Mouse (Mus musculus): ENCODE measurements at regions not wholly inside any gene's neighbourhood (a gene's known extent, or its start where the extent isn't known, plus 50 kb on each side); places are given as distances from the start of the nearest gene placed in this dataset.

- no peaks in the 10 kb centered on the region for H3K36me3 ChIP-seq (ENCODE audit: control insufficient read depth, insufficient read depth, low read length)
These were observed 82.0 kb upstream of the Dazl start for GRCm38 (mm10) chr17:50375465-50375864.

GRCm38 (mm10) chr17:50376708-50377107 is 83.3 kb upstream of the Dazl start:
- 97% methylated on average over 8 of the region's 8 CpGs for WGBS
- Histone ChIP-seq H3K9ac (ENCODE audit: low read depth, low read length) (no peak overlapping the region), H3K27ac (ENCODE audit: low read length) (no peak overlapping the region), H3K4me2 (ENCODE audit: low read length) (no peak overlapping the region), H3K9me3 (replicated peaks; ENCODE audit: control insufficient read depth, low read length, poor library complexity, severe bottlenecking) (no peaks in the 10 kb centered on the region), H3K27me3 (ENCODE audit: control insufficient read depth, insufficient read depth, low read depth, low read length) (no peaks in the 10 kb centered on the region), H3K4me3 (ENCODE audit: low read depth, low read length) (no peak overlapping the region), H3K36me3 (ENCODE audit: control insufficient read depth, insufficient read depth, low read length) (no peaks in the 10 kb centered on the region), H3K4me1 (ENCODE audit: control insufficient read depth, insufficient read depth, low read length) (no peaks in the 10 kb centered on the region)
- no peak for ATAC-seq

More at GRCm38 (mm10) chr17:50375465-50375864, 82.0 kb upstream of the Dazl start:
- Histone ChIP-seq H3K4me1 (ENCODE audit: control insufficient read depth, insufficient read depth, low read length) (no peaks in the 10 kb centered on the region), H3K27ac (ENCODE audit: low read length) (no peak overlapping the region), H3K9me3 (replicated peaks; ENCODE audit: control insufficient read depth, low read length, poor library complexity, severe bottlenecking) (no peaks in the 10 kb centered on the region), H3K9ac (ENCODE audit: low read depth, low read length) (no peak overlapping the region), H3K4me2 (ENCODE audit: low read length) (no peak overlapping the region), H3K4me3 (ENCODE audit: low read depth, low read length) (no peak overlapping the region), H3K27me3 (ENCODE audit: control insufficient read depth, insufficient read depth, low read depth, low read length) (no peaks in the 10 kb centered on the region)
- ATAC-seq: no peak
- WGBS: 87% methylated on average over 3 of the region's 3 CpGs

DNA sequence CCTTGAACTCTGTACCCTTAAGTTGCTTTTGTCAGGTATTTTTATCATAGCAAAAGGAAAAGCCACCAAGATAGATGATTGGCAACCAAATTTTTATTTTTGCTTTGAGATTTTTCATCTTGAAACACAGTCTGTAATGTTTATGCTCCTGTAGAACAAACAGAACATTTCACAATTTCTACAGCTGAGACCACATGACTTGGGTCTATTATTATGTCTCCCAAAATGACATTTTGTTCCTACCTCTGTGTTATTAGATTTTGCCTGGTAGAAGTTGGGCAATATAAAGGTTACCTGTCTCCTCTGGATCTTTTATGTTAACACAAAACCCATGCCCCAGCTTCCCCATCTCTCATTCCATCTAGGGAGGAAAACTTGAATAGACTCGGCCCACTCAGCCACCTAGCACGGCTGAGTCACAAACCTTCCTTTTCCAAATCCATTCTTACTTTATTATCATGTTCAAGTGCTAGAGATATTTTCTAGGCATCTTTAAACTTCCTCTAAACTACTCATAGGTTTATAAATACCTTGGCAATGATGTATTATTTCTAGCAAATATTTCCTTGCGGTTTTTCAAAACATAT is 84.8 kb upstream of the Dazl start:
- WGBS: 95% methylated on average over 3 of the region's 3 CpGs
- no peak for ATAC-seq
- H3K9ac ChIP-seq (ENCODE audit: low read depth, low read length): no peak overlapping the region
- H3K4me1 ChIP-seq (ENCODE audit: control insufficient read depth, insufficient read depth, low read length): no peaks in the 10 kb centered on the region
- H3K36me3 ChIP-seq (ENCODE audit: control insufficient read depth, insufficient read depth, low read length): no peaks in the 10 kb centered on the region
- no peak overlapping the region for H3K4me2 ChIP-seq (ENCODE audit: low read length)
- no peak overlapping the region for H3K27ac ChIP-seq (ENCODE audit: low read length)
- no peak overlapping the region for H3K4me3 ChIP-seq (ENCODE audit: low read depth, low read length)
- H3K27me3 ChIP-seq (ENCODE audit: control insufficient read depth, insufficient read depth, low read depth, low read length): no peaks in the 10 kb centered on the region
- no peaks in the 10 kb centered on the region for H3K9me3 ChIP-seq (replicated peaks; ENCODE audit: control insufficient read depth, low read length, poor library complexity, severe bottlenecking)

DNA sequence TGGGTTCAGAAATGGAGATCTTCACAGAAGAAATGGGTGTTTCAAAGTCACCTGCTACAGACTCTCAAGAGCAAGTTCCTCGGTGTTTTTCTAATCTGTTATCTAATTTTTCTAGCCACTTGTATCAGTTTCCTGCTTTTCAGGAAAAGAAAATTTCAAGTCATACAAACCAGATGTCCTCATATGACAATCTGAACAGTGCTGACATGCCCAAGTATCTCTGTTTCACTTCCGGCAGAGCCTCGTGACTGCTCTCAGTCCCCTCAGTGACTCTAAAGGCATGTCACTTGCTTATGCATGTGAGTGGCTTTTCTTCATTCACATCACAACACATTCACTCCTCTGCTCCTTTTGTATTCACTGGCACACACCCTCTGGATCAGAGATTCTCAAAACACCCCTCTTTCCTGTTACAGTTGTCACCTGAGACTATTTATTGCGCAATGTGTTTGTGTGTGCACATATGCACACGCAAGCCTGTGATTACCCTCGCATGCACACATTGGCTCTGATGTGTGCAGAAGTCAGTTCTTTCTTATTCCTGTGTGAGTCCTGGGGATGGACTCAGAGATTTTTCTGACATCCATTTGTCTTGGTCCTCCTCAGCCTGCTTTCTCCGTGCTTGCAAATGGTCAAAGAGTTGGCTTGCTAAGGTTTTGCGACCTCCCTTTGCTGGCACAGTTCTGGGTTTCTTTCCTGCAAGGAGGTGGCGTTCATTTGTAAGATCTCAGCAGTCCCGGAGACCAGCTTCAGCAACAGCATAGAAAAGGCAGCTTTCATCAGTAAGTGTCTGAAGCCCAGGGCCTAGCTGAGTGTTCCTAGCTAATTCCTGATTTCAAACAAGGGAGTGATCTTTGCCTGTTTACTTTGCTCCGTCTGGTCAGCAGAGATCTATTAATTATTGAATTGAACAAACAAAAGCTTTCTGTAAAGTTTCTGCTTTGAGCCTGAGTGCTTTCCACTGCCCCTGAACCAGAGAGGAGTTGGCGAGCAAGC is 95.6 kb upstream of the Dazl start:
- Histone ChIP-seq H3K4me3 (ENCODE audit: low read depth, low read length) (no peak overlapping the region), H3K27me3 (ENCODE audit: control insufficient read depth, insufficient read depth, low read depth, low read length) (no peaks in the 10 kb centered on the region), H3K36me3 (ENCODE audit: control insufficient read depth, insufficient read depth, low read length) (no peaks in the 10 kb centered on the region), H3K27ac (ENCODE audit: low read length) (no peak overlapping the region), H3K9me3 (replicated peaks; ENCODE audit: control insufficient read depth, low read length, poor library complexity, severe bottlenecking) (no peaks in the 10 kb centered on the region), H3K4me1 (ENCODE audit: control insufficient read depth, insufficient read depth, low read length) (no peaks in the 10 kb centered on the region), H3K4me2 (ENCODE audit: low read length) (no peak overlapping the region), H3K9ac (ENCODE audit: low read depth, low read length) (no peak overlapping the region)
- WGBS: 84% methylated on average over 12 of the region's 12 CpGs
- no peak for ATAC-seq

DNA sequence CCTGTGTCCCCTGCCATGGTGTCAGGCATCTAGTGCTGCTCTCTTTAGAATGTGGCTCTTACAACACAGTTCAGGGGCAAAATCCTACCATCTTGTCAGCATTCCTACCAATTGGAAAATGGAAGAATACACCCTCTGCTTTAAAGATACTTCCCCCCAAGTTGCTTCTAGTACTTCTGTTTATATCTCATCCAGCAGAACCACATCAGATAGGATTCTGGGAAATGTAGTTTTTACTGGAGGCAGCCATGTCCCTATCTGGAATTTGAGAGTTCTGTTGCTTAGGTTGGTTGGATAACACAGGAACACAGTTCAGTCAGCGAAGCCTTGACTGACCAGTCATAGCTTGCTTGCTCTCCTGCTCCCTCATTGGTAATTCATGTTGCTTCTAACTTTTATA is 96.7 kb upstream of the Dazl start:
- Histone ChIP-seq H3K4me2 (ENCODE audit: low read length) (no peak overlapping the region), H3K4me1 (ENCODE audit: control insufficient read depth, insufficient read depth, low read length) (no peaks in the 10 kb centered on the region), H3K27me3 (ENCODE audit: control insufficient read depth, insufficient read depth, low read depth, low read length) (no peaks in the 10 kb centered on the region), H3K9ac (ENCODE audit: low read depth, low read length) (no peak overlapping the region), H3K27ac (ENCODE audit: low read length) (no peak overlapping the region), H3K9me3 (replicated peaks; ENCODE audit: control insufficient read depth, low read length, poor library complexity, severe bottlenecking) (no peaks in the 10 kb centered on the region), H3K36me3 (ENCODE audit: control insufficient read depth, insufficient read depth, low read length) (no peaks in the 10 kb centered on the region), H3K4me3 (ENCODE audit: low read depth, low read length) (no peak overlapping the region)
- ATAC-seq: no peak
- WGBS: 82% methylated on average over 1 of the region's 1 CpGs

- Histone ChIP-seq H3K9me3 (replicated peaks; ENCODE audit: control insufficient read depth, low read length, poor library complexity, severe bottlenecking) (no peaks in the 10 kb centered on the region), H3K27me3 (ENCODE audit: control insufficient read depth, insufficient read depth, low read depth, low read length) (no peaks in the 10 kb centered on the region), H3K4me1 (ENCODE audit: control insufficient read depth, insufficient read depth, low read length) (no peaks in the 10 kb centered on the region), H3K36me3 (ENCODE audit: control insufficient read depth, insufficient read depth, low read length) (no peaks in the 10 kb centered on the region), H3K4me3 (ENCODE audit: low read depth, low read length) (no peak overlapping the region), H3K9ac (ENCODE audit: low read depth, low read length) (no peak overlapping the region), H3K27ac (ENCODE audit: low read length) (no peak overlapping the region), H3K4me2 (ENCODE audit: low read length) (no peak overlapping the region)
- ATAC-seq: no peak
- WGBS: 89% methylated on average over 4 of the region's 4 CpGs
These were observed 97.8 kb upstream of the Dazl start for GRCm38 (mm10) chr17:50391207-50391606.

GRCm38 (mm10) chr17:50391996-50392395 is 98.6 kb upstream of the Dazl start:
- H3K27ac ChIP-seq (ENCODE audit: low read length): no peak overlapping the region
- WGBS: 88% methylated on average over 11 of the region's 11 CpGs
- H3K9me3 ChIP-seq (replicated peaks; ENCODE audit: control insufficient read depth, low read length, poor library complexity, severe bottlenecking): no peaks in the 10 kb centered on the region
- H3K4me3 ChIP-seq (ENCODE audit: low read depth, low read length): no peak overlapping the region
- H3K27me3 ChIP-seq (ENCODE audit: control insufficient read depth, insufficient read depth, low read depth, low read length): no peaks in the 10 kb centered on the region
- no peak overlapping the region for H3K9ac ChIP-seq (ENCODE audit: low read depth, low read length)
- no peaks in the 10 kb centered on the region for H3K4me1 ChIP-seq (ENCODE audit: control insufficient read depth, insufficient read depth, low read length)
- ATAC-seq: no peak
- no peaks in the 10 kb centered on the region for H3K36me3 ChIP-seq (ENCODE audit: control insufficient read depth, insufficient read depth, low read length)
- H3K4me2 ChIP-seq (ENCODE audit: low read length): no peak overlapping the region

- Histone ChIP-seq H3K4me3 (ENCODE audit: low read depth, low read length) (no peak overlapping the region), H3K27me3 (ENCODE audit: control insufficient read depth, insufficient read depth, low read depth, low read length) (no peaks in the 10 kb centered on the region), H3K36me3 (ENCODE audit: control insufficient read depth, insufficient read depth, low read length) (no peaks in the 10 kb centered on the region), H3K4me2 (ENCODE audit: low read length) (no peak overlapping the region), H3K9ac (ENCODE audit: low read depth, low read length) (no peak overlapping the region), H3K9me3 (replicated peaks; ENCODE audit: control insufficient read depth, low read length, poor library complexity, severe bottlenecking) (no peaks in the 10 kb centered on the region), H3K27ac (ENCODE audit: low read length) (no peak overlapping the region), H3K4me1 (ENCODE audit: control insufficient read depth, insufficient read depth, low read length) (no peaks in the 10 kb centered on the region)
- ATAC-seq: no peak
- WGBS: 93% methylated on average over 6 of the region's 6 CpGs
These were observed 99.0 kb upstream of the Dazl start for GRCm38 (mm10) chr17:50392428-50392827.

DNA sequence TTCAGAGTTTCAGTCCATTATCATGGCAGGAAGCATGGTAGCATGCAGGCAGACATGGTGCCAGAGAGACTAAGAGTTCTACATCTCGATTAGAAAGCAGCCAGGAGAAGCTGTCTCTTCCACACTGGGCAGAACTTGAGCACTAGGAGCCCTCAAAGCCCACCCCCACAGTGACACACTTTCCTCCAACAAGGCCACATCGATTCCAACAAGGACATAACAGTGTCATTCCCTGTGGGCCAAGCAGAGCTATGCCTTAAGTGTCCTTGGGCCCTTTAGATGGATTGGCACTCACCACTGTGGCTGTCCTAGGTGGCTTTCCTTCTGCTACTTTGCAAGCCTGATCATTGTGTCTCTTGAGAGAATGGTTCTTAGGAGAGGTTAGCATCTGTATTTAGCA is 99.5 kb upstream of the Dazl start:
- H3K4me2 ChIP-seq (ENCODE audit: low read length): no peak overlapping the region
- H3K4me3 ChIP-seq (ENCODE audit: low read depth, low read length): no peak overlapping the region
- WGBS: 83% methylated on average over 2 of the region's 2 CpGs
- no peaks in the 10 kb centered on the region for H3K27me3 ChIP-seq (ENCODE audit: control insufficient read depth, insufficient read depth, low read depth, low read length)
- H3K9me3 ChIP-seq (replicated peaks; ENCODE audit: control insufficient read depth, low read length, poor library complexity, severe bottlenecking): no peaks in the 10 kb centered on the region
- no peaks in the 10 kb centered on the region for H3K4me1 ChIP-seq (ENCODE audit: control insufficient read depth, insufficient read depth, low read length)
- no peak for ATAC-seq
- no peak overlapping the region for H3K27ac ChIP-seq (ENCODE audit: low read length)
- no peak overlapping the region for H3K9ac ChIP-seq (ENCODE audit: low read depth, low read length)
- no peaks in the 10 kb centered on the region for H3K36me3 ChIP-seq (ENCODE audit: control insufficient read depth, insufficient read depth, low read length)

All from midbrain, embryonic 16.5 days (tissue).